Mouse (Mus musculus): ENCODE measurements at regions not wholly inside any gene's neighbourhood (a gene's known extent, or its start where the extent isn't known, plus 50 kb on each side); places are given as distances from the start of the nearest gene placed in this dataset.

DNA sequence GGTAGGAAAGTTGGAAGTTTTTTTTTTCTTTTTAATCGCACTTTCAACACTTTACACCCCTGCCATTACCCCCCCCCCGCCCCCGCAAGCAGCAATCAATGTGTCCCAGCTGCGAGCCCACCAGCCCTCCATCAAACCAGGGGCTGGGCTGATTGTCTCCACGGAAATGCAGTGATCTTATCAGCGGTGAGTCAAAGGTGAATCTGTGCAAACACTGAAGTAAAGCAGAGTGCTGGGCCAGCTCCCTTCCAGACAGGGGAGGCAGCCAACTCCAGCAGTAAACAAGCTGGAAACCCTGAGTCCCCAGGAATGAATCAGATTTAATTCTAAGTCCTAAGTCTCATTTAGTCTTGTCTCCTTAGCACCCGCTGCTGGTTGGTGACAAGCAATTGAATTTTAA lies 234.3 kb upstream of the Gpc5 start:
- DNase-seq (ENCODE audit: inconsistent ontology term): no peak

DNA sequence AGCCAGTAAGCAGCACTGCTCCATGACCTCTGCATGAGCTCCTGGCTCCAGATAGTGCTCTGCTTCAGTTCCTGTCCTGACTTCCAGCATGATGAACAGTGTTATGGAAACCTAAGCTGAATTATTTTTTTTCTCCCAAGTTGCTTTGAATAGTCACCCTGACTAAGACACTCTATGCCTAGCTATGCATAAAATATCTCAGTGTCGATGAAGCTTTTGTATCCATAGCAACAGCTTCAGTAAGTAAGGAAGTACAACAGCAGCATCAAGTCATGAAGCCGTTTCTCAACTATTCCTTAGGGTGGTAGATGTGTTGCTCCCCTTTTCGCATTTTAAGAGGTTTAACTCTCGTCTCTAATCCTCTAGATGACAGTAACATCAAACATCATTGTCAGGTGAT lies 228.4 kb upstream of the Gpc5 start:
- DNase-seq (ENCODE audit: inconsistent ontology term): no peak

DNA sequence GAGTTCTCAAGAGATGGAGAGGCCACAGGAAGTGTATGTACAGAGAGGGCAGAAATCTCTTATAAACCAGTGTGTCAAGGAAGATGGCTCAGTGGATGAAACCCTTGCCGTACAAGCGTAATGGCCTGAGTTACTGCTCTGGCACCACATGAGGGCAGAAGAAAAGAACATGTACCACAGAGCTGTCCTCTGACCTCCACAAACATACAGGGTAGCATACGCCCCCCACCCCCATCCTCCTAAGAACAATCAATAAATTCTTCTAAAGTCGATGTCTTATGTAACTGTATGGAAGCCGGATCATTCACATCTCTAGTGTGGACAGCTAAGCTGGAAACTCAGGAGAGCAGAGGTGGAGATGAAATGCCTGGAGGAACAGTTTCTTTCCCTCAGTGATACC lies 227.9 kb upstream of the Gpc5 start:
- no peak for DNase-seq (ENCODE audit: inconsistent ontology term)

DNA sequence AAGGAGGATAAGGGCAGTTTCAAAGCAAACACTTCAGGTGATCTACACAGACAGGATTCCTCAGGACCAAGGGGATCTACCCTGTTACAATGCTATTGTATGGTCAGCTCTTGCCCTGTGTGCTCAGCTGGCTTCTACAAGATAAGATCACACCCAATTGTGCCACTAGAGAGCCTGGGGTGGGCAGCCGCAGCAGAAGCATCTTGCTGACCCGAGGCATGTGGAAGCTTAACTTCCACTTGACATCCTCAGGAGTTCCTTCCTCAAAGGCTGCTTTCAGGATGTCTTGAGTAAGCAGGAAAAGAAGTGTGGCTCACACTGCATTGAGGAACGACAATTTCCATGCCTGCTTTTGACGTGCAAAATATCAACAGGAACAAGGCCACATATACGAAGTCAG lies 222.8 kb upstream of the Gpc5 start:
- DNase-seq (ENCODE audit: inconsistent ontology term): no peak

DNA sequence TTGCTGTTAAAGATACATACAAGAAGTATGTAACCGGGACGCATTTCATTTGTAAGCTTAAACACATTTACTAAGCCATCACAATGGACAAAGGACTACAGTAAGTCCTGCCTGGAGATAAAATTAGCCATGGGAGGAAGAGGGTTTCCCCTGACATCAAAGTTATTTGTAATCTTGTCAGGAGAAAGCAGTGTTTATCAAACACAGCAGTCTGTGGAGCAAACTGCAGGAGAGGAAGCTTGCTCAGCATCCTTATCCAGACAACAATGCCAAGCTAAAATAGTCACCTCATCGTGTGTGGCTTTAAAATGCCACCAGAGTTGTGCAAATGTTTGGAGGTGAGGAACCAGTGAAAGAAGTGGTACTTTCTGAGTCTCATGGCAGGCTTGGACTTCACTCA lies 216.9 kb upstream of the Gpc5 start:
- no peak for DNase-seq (ENCODE audit: inconsistent ontology term)

DNA sequence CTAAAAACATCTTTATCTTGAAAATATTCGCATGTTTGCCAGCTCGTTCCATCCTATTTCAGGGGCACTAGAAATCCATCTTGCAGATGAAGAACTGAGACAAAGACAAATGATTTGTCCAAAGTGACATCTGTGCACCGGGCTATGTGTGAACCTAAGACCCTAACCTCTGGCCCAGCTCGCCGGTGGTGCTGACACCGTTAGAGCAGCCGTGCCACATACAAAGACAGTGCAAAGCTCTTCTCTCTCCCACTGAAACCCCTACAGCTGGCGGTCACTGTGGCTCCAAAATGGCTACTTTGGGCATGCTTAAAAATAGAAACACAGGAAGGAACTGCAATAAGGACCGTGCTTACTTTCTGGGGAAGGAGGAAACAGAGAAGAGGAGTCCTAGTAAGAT lies 215.6 kb upstream of the Gpc5 start:
- DNase-seq (ENCODE audit: inconsistent ontology term): no peak

DNA sequence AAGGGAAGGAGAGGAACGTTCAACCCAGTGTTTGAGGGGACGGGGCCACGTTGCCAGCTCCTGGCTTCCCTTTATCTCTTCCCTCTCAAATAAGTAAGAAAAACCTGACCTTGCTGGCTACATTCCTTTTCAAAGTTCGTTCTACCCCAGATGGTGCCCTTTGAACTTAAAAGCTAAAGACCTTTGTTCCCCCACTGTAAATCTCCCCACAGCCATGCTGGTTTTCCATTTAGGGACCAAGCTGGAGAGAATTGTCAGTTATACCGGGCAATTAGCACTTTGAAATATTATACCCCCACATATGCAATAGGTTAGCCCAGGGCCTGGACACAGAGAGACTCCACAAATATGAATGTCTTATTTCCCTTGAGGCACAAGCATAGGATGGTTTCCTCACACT lies 214.5 kb upstream of the Gpc5 start:
- no peak for DNase-seq (ENCODE audit: inconsistent ontology term)

DNA sequence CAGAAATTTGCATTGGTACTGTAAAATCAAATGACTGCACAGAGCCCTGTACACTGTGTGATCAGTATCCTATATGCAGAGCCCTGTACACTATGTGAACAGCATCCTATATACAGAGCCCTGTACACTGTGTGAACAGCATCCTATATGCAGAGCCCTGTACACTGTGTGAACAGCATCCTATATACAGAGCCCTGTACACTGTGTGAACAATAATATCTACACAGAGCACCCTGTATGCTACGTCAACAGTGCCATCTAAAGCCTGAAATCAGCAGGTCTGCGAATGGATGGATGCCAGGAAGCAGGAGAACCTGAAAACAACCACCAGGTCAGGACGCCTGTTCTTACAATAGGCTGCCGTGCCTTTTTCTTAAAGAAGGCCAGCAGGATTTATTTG lies 211.7 kb upstream of the Gpc5 start:
- no peak for DNase-seq (ENCODE audit: inconsistent ontology term)

DNA sequence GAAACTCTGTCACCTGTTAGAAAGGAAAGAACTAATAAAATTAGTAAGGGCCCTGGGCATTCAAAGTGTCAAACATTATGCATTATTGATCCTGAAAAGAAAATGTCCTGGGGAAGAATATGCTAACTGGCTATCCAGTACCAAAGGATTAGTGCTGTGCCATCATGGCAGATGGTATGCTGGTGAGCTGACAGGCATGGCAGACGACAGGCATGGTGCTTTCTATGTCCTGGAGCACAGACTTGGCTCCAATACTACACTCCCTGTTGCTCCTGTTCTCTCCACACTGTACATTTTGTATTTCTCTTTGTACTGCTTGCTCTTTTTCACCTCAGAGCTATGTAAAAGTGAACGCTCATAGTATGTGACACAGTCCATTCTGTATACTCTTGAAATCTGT lies 187.9 kb upstream of the Gpc5 start:
- DNase-seq (ENCODE audit: inconsistent ontology term): no peak

DNA sequence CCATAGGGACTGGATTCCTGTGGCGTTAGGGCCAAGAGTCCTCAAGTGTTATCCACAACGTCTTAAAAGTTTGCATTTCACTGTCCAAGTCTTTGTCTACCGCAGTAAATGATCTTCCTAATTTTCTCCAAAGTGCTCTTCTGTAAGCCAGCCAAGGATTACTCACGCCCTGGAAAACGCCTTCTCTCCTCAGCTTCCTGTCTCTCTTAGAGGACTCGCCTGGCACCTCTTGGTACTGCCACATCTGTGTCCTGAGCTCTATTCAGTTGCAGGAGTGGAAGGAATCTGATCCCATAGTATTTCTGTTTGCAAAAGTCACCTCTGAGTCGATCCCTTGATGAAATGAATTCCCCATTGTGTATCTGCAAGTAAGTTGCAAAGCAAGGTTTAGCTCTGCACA lies 179.7 kb upstream of the Gpc5 start:
- DNase-seq (ENCODE audit: inconsistent ontology term): peak; percentile 10

DNA sequence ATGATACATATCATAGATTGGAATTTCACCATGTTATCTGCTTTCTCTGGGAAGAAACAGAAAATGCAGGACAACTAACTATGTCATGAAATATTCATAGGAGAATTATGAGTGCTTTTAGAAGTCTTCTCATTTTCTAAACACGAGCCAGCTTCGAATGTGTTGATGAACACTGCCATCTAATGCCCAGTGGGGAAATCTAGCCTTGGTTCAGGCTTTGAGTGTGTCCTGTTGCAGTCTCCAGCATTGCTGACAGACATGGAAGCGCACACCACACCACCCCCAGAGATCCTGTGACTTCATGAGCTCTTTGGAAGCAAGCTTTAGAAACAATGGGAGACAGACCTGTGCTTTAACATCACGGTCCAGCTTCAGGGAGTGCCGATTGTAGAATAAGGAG lies 178.8 kb upstream of the Gpc5 start:
- DNase-seq (ENCODE audit: inconsistent ontology term): peak; percentile 20

DNA sequence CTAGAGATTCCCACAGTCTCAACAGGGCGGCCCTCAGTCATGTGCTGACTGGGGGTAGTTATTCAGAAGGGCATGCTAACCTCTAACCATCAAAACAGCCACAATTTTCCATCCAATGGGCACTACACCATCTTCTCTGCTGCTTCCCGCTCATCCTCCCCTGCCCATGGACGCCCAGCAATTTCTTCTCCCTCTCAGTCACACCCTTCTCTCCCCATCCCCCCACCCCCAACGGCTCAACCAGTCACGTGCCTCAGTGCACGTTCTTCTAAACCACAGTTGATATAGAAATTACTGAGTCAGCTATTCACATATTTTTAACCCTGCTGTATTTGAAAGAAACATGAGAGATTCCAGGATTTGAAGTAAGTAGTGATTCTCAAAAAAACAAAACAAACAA lies 146.3 kb upstream of the Gpc5 start:
- DNase-seq (ENCODE audit: inconsistent ontology term): no peak

DNA sequence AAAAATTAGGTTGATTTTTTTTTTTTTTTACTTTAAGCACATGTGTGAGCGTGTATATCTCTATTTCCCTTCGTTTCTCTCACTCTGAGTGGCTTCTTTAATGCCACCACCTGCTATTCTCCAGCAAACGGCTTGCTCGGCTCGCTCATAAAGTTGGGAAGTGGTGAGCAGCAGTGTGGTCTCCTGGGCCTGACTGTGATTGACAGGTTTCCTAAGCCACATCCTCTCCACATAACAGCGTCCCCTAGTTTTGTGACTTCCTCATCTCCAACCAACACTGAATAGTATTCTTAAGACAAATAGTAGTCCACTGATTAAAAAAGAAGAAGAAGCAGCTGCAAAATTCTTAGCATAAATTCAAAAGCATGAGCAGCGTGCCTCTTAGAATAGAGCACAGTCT lies 145.7 kb upstream of the Gpc5 start:
- no peak for DNase-seq (ENCODE audit: inconsistent ontology term)

DNA sequence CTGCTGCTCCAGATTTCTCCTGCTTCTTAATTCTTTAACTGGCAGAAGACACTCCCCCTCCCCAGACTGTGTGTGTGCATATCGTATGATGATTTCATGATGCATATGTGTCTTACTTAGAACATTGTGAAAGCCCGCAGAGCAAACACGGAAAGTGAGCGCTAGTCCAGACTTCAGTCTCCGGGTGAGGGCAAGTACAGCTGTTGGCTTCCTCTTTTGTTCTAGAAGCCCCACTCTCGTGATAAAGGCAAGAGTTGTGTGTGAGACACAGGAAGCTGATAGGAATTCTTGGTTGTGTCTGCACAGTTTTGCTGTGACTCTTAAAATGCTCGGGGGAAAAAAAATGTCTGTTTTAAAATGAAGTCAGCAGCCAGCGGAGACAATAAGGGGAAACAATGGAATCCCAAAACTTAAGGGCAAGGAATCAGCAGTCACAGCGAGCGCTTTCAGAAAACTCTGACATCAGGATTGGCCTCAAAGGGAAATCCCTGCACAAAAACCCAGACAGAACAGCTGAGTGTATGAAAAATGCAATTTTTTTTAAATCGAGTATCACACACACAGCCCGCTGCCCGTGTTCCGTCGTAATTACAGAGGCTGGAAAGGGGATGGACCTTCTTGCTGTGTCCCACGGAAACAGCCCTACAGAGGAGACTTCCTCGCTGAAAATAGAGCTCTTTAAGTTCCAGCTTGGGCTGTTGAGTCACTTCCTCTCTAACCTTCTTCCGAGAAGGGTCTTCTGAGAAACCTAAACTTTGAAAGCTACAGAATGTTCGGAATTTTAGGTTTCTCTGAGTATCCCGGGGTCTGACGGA lies 143.5 kb upstream of the Gpc5 start:
- peak; percentile 36 for DNase-seq (ENCODE audit: inconsistent ontology term)

DNA sequence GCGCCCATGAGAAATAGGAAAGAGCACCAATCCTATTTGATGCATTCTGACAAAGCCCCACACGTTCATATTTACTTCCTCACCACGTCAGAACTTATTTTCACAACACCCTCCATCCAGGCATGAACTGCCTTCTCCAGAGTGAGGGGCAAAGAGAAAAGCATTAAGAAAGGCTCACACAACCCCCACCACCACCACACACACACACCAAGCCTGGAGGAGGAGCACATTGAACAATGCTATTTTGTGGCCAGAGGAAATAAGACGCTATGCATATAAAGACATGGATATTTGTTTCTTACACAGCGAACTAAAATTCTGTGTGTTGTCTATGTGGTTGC lies 142.9 kb upstream of the Gpc5 start:
- DNase-seq (ENCODE audit: inconsistent ontology term): no peak

DNA sequence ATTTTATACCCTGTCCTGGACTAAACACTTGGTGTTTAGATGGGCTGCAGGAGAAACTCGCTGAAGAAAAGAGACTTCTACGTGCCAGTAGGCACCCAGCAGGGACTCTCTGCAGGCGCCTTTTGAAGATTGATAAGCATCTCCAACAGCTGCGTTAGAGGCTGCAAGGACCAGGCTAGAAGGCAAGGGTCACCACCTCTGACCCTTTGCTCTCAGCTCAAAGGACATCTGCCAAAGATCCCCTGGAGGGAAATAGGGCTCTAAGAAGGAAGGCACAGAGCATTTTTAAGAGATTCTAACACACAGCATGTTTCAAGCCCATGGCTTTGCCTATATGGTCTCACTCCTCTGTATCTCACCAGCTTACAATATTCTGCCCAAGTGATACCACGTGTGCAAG lies 139.7 kb upstream of the Gpc5 start:
- DNase-seq (ENCODE audit: inconsistent ontology term): no peak

DNA sequence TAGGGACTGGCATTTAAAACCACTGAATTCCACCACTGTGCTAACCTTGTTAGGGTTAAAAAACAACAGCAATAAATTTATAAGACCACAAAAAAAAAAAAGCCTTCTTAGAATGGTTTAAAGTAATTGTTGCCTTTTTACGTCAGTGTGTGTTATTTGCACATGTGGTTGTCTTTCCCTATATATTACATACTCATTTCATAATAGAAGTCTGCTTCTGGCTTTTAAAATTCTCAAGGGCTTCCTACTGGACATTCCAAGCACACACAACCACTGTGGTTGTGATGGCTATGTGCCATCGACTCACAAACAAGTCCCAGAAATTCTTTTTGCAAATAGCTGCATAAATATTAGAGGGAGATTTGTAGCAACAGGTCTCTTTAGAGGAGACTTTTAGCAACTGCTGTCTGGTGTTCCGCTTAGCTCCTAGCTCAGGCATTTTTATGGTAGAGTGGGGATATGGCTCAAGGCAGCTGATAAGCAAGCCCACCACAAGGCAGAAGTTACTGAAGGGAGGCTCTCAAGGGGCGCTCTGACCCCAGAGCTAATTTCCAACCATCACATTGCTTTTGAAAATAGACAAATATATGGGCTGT lies 138.8 kb upstream of the Gpc5 start:
- peak; percentile 48 for DNase-seq (ENCODE audit: inconsistent ontology term)

DNA sequence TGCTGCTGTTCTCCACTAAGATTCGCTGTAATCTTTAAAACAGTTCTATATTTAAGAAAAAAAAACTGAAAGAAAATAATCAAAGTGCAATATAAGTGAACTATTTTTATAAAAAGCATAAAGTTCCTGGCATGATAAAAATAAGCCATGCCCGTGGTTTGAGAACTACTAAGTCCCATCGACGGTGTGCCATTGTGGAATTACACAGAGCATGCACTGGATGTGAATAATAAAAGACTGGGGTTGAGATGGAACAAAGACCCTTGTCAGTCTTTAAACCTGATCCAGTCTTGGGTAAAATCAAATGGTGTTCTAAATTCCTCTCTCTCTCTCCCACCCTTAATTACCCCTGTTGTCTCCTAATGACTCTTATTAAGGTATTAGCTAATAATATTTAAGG lies 137.7 kb upstream of the Gpc5 start:
- DNase-seq (ENCODE audit: inconsistent ontology term): no peak

DNA sequence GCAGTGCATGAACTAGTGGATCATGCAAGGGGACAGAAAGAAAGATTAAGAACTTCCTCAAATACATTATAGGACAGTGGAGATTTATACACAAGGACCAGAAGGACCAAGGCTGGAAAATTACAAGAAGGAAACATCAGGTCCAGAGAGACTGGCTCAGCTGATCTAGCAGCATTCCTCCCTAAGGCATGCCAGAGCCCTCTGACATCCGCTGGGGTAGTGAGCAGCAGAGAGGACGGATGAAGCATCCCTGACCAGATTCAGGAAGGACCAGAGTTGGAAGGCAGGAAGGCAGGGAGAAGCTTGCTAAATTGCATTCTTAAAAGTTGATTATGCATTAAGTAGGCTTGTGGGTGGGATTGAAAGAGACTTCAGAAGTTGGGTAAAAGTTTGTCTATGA lies 136.4 kb upstream of the Gpc5 start:
- DNase-seq (ENCODE audit: inconsistent ontology term): no peak

DNA sequence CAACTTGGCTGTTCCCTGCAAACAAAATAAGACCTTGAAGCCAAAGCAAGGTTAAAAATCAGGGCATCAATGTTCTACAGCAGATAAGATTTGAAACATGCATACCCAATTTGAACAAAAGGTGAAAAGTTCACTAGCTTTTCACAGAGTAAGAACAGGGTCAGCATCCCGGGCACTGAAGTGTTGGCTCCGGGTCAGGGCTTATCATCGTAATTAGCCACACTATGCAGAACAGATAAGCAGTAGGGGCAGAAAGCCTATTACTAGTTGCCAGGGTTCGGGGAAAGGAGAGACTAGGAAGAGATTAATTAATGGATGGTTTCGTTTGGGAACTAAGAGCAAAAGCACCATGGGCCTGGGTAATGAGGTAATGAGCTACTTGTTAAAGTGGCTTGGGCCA lies 131.7 kb upstream of the Gpc5 start:
- no peak for DNase-seq (ENCODE audit: inconsistent ontology term)

DNA sequence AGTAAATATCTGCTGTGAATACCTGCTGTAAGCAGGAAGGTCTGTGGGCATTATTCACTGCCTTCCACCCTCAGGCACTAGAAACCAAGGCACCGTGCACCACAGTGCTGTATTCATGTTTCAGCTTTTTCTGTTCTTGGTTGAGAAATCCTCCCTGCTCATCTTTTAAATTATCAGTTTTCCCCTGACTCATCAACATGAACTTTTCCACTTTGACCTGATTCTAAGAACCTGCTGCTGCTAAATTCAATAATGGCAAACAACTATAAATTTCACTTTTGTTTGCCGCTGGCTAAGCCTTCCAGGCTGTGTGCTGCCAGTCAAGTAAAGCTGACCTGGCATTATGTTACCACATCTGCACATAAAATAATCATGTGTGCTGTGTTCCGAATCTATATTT lies 126.1 kb upstream of the Gpc5 start:
- DNase-seq (ENCODE audit: inconsistent ontology term): no peak

DNA sequence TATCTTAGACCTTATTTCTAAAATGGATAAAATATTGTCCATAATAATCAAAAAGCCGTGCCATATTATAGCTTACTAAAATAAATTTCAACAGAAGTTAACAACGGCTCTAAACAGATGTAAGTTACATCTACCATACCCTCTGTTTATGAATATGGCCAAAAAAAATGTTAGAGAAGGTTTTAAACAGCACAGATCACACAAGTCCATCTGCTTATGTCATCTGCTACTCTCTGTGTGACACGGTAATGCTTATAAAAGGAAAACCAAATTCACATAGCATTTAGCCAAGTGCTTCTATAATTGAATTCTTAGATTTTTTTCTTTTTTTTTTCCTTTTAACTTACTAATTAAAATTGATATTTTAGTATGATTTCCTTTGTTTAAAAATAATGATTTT lies 123.0 kb upstream of the Gpc5 start:
- DNase-seq (ENCODE audit: inconsistent ontology term): no peak

DNA sequence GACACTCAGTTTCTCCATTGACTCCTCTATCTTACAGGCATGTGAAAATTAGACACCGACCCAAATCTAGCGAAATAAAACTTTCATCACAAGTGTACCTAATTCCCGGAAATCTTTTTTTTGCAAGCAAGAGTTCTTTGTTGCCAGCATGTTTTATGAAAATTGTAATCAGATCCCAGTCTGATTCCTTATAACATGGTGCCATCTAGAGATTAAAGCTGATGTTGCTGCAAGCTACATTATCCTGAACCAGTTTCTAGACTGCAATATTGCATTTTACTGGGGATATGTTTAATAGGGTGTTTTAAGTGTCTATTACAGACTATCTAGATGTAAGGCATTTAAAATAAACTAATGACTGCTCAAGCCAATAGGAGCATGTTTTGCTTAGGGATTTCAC lies 110.9 kb upstream of the Gpc5 start:
- no peak for DNase-seq (ENCODE audit: inconsistent ontology term)

DNA sequence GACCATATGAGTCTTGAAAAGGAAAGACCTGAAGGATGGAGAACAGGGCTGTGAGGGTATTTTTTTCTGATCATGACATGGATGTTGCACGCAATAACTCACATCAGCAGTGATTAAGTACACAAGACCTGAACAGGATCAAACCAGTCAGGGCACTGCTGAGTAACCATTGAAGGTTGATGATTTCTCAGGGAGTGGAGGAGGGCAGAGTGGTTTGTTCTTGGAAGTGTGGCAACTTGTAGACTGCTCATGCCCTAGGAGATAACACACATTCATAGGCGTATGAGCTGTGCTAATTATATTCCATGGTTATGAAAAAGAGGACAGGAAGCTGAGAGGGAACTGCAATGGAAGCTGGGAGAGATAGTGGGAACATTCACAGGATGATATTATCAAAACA lies 88.8 kb upstream of the Gpc5 start:
- DNase-seq (ENCODE audit: inconsistent ontology term): no peak

Data from Muller cell, postnatal 12 days (primary cell).